Mouse (Mus musculus) heart, postnatal 25 days (tissue): ENCODE measurements around the gene Gm14548. TPM values are rescaled to one million over a fixed set of nuclear protein-coding genes. Genes with fewer than 3 reads are reported as not detected.
A peak's percentile ranks its signal among the peaks of the same experiment; 100 is the strongest.
"Not testable (repeated sequence)": the region's sequence is repeated elsewhere in the genome, so short reads cannot be mapped to it uniquely, and the experiment has no call there.

Experiments used
- DNase-seq: peaks from one replicate; pipeline ENCODE4 v3.0.0; 2022; ENCODE audit warnings: low spot score
- intact Hi-C: fragments of 180-260 bp; cut with DNase I; formaldehyde crosslinking; loops from one replicate; pipeline ENCODE4 v1.15.1; 2025
- total RNA-seq, 2 experiments: library from RNA; stranded (reverse); gene quantifications; 2 replicates each; pipeline ENCODE4 v1.2.3; 2021

Gm14548 gene
- under 1 TPM; 0.17 to 0.18 TPM for total RNA-seq

- intact Hi-C loops = not testable (repeated sequence)
- DNase-seq = peak; percentile 9
Measured at GRCm38 (mm10) chr7:3898036-3898590, at the start of gene Gm14548. Gm14548 (minus strand) TSS chr7:3898120.

GRCm38 (mm10) chr7:3946117-3946516 lies 48.2 kb upstream of the Gm14548 start:
- DNase-seq = no peak
- intact Hi-C loops = no loop called here

GRCm38 (mm10) chr7:3940915-3941314 lies 43.0 kb upstream of the Gm14548 start:
- intact Hi-C loops = no loop called here
- no peak for DNase-seq

GRCm38 (mm10) chr7:3939866-3940525 lies 42.1 kb upstream of the Gm14548 start:
- no peak for DNase-seq
- intact Hi-C loops = no loop called here

- DNase-seq, intact Hi-C loops: not testable (repeated sequence)
Measured at GRCm38 (mm10) chr7:3935473-3935872, 37.6 kb upstream of the Gm14548 start.

GRCm38 (mm10) chr7:3915387-3915786 lies 17.5 kb upstream of the Gm14548 start, which contains the start of gene Lilra6:
Lilra6 (minus strand) TSS chr7:3915503.
- intact Hi-C loops, DNase-seq: not testable (repeated sequence)

- intact Hi-C loops = loop anchor here (5.0 kb wide), 1 partner anchor 296 kb away; no protein-coding TSS in a partner anchor
- no peak for DNase-seq
Measured at GRCm38 (mm10) chr7:3903704-3904103, 5.8 kb upstream of the Gm14548 start.

- DNase-seq, intact Hi-C loops: not testable (repeated sequence)
Measured at GRCm38 (mm10) chr7:3875032-3875431, 22.9 kb downstream of the Gm14548 start.

GRCm38 (mm10) chr7:3844951-3845350 lies 53.0 kb downstream of the Gm14548 start, which contains the start of gene Pira2:
Pira2 (minus strand) TSS chr7:3845051.
- intact Hi-C loops, DNase-seq: not testable (repeated sequence)

- DNase-seq, intact Hi-C loops: not testable (repeated sequence)
Measured at GRCm38 (mm10) chr7:3837854-3838253, 60.1 kb downstream of the Gm14548 start.

Other genes starting within 250 kb of the Gm14548 start
- 10 to 100 TPM; 10.0 to 11.4 TPM for gene Leng1, start 232.3 kb downstream of the Gm14548 start, total RNA-seq
- gene Tmc4, start 220.6 kb downstream of the Gm14548 start, total RNA-seq = under 1 TPM; 0.45 to 0.83 TPM
- gene Tsen34, start 205.3 kb downstream of the Gm14548 start, total RNA-seq = 10 to 100 TPM; 68.3 to 73.4 TPM
- 10 to 100 TPM; 17.1 to 17.9 TPM for gene Mboat7, start 204.6 kb downstream of the Gm14548 start, total RNA-seq
- gene Rps9, start 194.1 kb downstream of the Gm14548 start, total RNA-seq = 100 to 1,000 TPM; 589 to 617 TPM
- gene Pirb, start 177.7 kb downstream of the Gm14548 start, total RNA-seq = 1 to 10 TPM; 1.3 to 2.1 TPM
- gene Gm15448, start 72.4 kb downstream of the Gm14548 start, total RNA-seq = under 1 TPM; 0.20 to 0.39 TPM
- gene Pira2, start 53.1 kb downstream of the Gm14548 start, total RNA-seq = under 1 TPM; 0.23 to 0.56 TPM
- gene Lilra6, start 17.4 kb upstream of the Gm14548 start, total RNA-seq = under 1 TPM; 0.34 to 0.36 TPM
- gene Lair1, start 165.1 kb upstream of the Gm14548 start, total RNA-seq = 1 to 10 TPM; 1.1 to 1.3 TPM
- gene Ttyh1, start 221.3 kb upstream of the Gm14548 start, total RNA-seq = under 1 TPM; 0.68 to 0.75 TPM
- gene Leng8, start 238.9 kb upstream of the Gm14548 start, total RNA-seq = 10 to 100 TPM; 37.4 to 40.9 TPM